Comparison of ENCODE assay signal across 12 mouse cellular contexts in the genomic region with DNA sequence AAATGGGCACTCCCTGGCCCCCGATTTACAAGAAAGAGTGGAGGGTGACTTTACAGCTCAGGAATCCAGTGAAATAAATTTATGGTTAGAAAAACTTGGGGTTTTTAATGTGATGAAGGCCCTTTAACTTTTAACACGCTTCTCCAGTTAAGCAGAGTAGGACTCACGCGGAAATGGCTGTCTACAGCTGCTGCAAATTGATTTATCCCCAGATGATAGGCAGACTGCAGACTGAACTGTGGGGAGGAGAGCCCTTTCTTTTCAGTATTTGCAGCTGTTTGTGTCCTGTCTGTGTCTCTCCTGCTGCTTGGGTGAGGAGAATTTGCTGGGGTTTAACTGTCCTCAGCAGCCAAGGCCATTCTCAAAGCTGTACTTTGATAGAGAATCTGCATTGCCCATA.
A peak's percentile ranks its signal among the peaks of the same experiment; 100 is the strongest.
DNase-seq lines count a peak whose midpoint lies in the region; ATAC-seq and TF ChIP-seq lines count a peak whose summit lies in the region.
"Had no signal": no experiment of that assay in that cellular context is flagged by ENCODE, and none has a peak within 500 bp of the region (broad histone marks: within the 10 kb centered on the region; RNA-seq: fewer than 3 reads in every experiment).

No protein-coding gene starts in this region.

- no peaks in the 10 kb centered on the region for H3K79me2 ChIP-seq in heart, adult 2 months (replicated peaks; ENCODE audit: control insufficient read depth, insufficient read depth, low read length)

- no peak overlapping the region for H3K27ac ChIP-seq in heart, adult 2 months
- H3K27ac ChIP-seq in limb, embryonic 10.5 days, result peak overlapping the region; percentile 59; the same call in 1 of the 2 replicates
- H3K27ac ChIP-seq: lung, embryonic 15.5 days had no signal

- WGBS in heart, adult 2 months, result 73% methylated on average over 4 of the region's 4 CpGs
- 12% methylated on average over 4 of the region's 4 CpGs for WGBS in limb, embryonic 10.5 days

- no peak for ATAC-seq in monocyte, adult 5-6 weeks (replicated peaks; ENCODE audit: insufficient number of reproducible peaks, low FRiP score, low TSS enrichment, poor library complexity, severe bottlenecking)

- TF ChIP-seq POLR2A in heart, adult 2 months (IDR thresholded peaks at IDR 0.05; ENCODE audit: insufficient read depth, low read depth, low read length), result no peak

- H3K9ac ChIP-seq in heart, adult 2 months (ENCODE audit: low read depth, low read length), result no peak overlapping the region
- H3K9ac ChIP-seq: lung, embryonic 15.5 days had no signal

- DNase-seq in heart, adult 18-20 months, result peak; percentile 10 to 11
- DNase-seq in heart, adult 2 months, result no peak
- peak; percentile 7 for DNase-seq in lung, postnatal 10 days
- no peak for DNase-seq in lung, postnatal 25 days (ENCODE audit: low spot score)
- no peak for DNase-seq in limb, embryonic 10.5 days (ENCODE audit: low spot score)
- no peak for DNase-seq in layer of hippocampus, postnatal 36 days
- no peak for DNase-seq in ovary, postnatal 10 days (ENCODE audit: low spot score)
- DNase-seq: adrenal gland, postnatal 10 days; cerebellum, postnatal 25 days; thymus, adult 18-20 months had no signal

- no peaks in the 10 kb centered on the region for H3K27me3 ChIP-seq in heart, adult 2 months (ENCODE audit: control insufficient read depth, insufficient read depth, low read length)
- peaks cover 79% of the 10 kb centered on the region for H3K27me3 ChIP-seq in limb, embryonic 10.5 days (ENCODE audit: low read depth, poor library complexity, severe bottlenecking)

- TF ChIP-seq CTCF in heart, adult 2 months (IDR thresholded peaks at IDR 0.05), result no peak

- TF ChIP-seq EP300 in heart, adult 2 months (IDR thresholded peaks at IDR 0.05; ENCODE audit: insufficient read depth, low read depth, low read length), result no peak

- no peaks in the 10 kb centered on the region for H3K4me1 ChIP-seq in heart, adult 2 months (ENCODE audit: control insufficient read depth, insufficient read depth, low read length)
- peaks cover 58% of the 10 kb centered on the region for H3K4me1 ChIP-seq in limb, embryonic 10.5 days
- H3K4me1 ChIP-seq: lung, embryonic 15.5 days had no signal

- no peaks in the 10 kb centered on the region for H3K36me3 ChIP-seq in heart, adult 2 months (ENCODE audit: control insufficient read depth, insufficient read depth, low read length)
- H3K36me3 ChIP-seq in limb, embryonic 10.5 days, result no peaks in the 10 kb centered on the region
- H3K36me3 ChIP-seq: lung, embryonic 15.5 days had no signal

- intact Hi-C loops in heart, adult 2 months (cut with DNase I), result no loop called here

- no peak overlapping the region for H3K4me3 ChIP-seq in heart, adult 2 months
- no peak overlapping the region for H3K4me3 ChIP-seq in limb, embryonic 10.5 days
- H3K4me3 ChIP-seq: lung, embryonic 15.5 days had no signal

- H3K9me3 ChIP-seq in limb, embryonic 10.5 days (replicated peaks), result no peaks in the 10 kb centered on the region
- H3K9me3 ChIP-seq: lung, embryonic 15.5 days had no signal

Comparison
In these comparisons a context has a peak if more than half of its experiments do, and no peak if none do; other contexts are left out.
1. DNase-seq: peak in heart, adult 18-20 months (2 of 2) and lung, postnatal 10 days (single experiment); none in heart, adult 2 months (0 of 2), lung, postnatal 25 days (single experiment), limb, embryonic 10.5 days (single experiment), layer of hippocampus, postnatal 36 days (0 of 2) and ovary, postnatal 10 days (single experiment).